Comparison of ENCODE assay signal across 24 mouse cellular contexts in genomic region chr14:101972764-101973163, GRCm38 (mm10).
DNase-seq lines count a peak whose midpoint lies in the region; ATAC-seq lines count a peak whose summit lies in the region.
"Had no signal": no experiment of that assay in that cellular context is flagged by ENCODE, and none has a peak within 500 bp of the region (broad histone marks: within the 10 kb centered on the region; RNA-seq: fewer than 3 reads in every experiment).

No protein-coding gene starts in this region.

- WGBS in kidney, embryonic 14.5 days = 52% methylated on average over 1 of the region's 1 CpGs
- 41% methylated on average over 1 of the region's 1 CpGs for WGBS in kidney, embryonic 16.5 days
- 85% methylated on average over 1 of the region's 1 CpGs for WGBS in midbrain, embryonic 11.5 days
- WGBS in midbrain, embryonic 16.5 days = 90% methylated on average over 1 of the region's 1 CpGs

- H3K9me3 ChIP-seq in kidney, embryonic 14.5 days (ENCODE audit: control insufficient read depth, low read length) = no peaks in the 10 kb centered on the region
- H3K9me3 ChIP-seq in kidney, embryonic 16.5 days (ENCODE audit: low read length) = no peaks in the 10 kb centered on the region
- no peaks in the 10 kb centered on the region for H3K9me3 ChIP-seq in midbrain, embryonic 11.5 days (ENCODE audit: control insufficient read depth, low read length)
- H3K9me3 ChIP-seq in midbrain, embryonic 16.5 days (replicated peaks; ENCODE audit: control insufficient read depth, low read length, poor library complexity, severe bottlenecking) = no peaks in the 10 kb centered on the region
- H3K9me3 ChIP-seq: embryonic facial prominence, embryonic 10.5 days; embryonic facial prominence, embryonic 12.5 days; forebrain, embryonic 13.5 days; forebrain, embryonic 15.5 days had no signal

- no peak for ATAC-seq in kidney, embryonic 14.5 days (ENCODE audit: low FRiP score, low TSS enrichment)
- peak; percentile 76; the same call in 1 of the 2 replicates for ATAC-seq in kidney, embryonic 16.5 days (ENCODE audit: low FRiP score, low TSS enrichment)
- no peak for ATAC-seq in midbrain, embryonic 11.5 days (ENCODE audit: low FRiP score)
- ATAC-seq in midbrain, embryonic 16.5 days = no peak
- ATAC-seq: activated CD4-positive, CD25-positive, alpha-beta regulatory T cell, adult 4 months; CD4-positive, CD25-positive, alpha-beta regulatory T cell, adult 4 months; forebrain, embryonic 13.5 days; forebrain, embryonic 15.5 days; Patski had no signal

- H3K27me3 ChIP-seq in kidney, embryonic 14.5 days (ENCODE audit: control insufficient read depth, insufficient read depth, low read length) = no peaks in the 10 kb centered on the region
- no peaks in the 10 kb centered on the region for H3K27me3 ChIP-seq in kidney, embryonic 16.5 days (ENCODE audit: insufficient read depth, low read length)
- no peaks in the 10 kb centered on the region for H3K27me3 ChIP-seq in midbrain, embryonic 11.5 days (ENCODE audit: control insufficient read depth, insufficient read depth, low read length)
- no peaks in the 10 kb centered on the region for H3K27me3 ChIP-seq in midbrain, embryonic 16.5 days (ENCODE audit: control insufficient read depth, insufficient read depth, low read depth, low read length)
- H3K27me3 ChIP-seq: CH12.LX; embryonic facial prominence, embryonic 12.5 days; forebrain, embryonic 13.5 days; forebrain, embryonic 15.5 days; Patski had no signal

- no peak for DNase-seq in kidney, adult 9 months
- DNase-seq in kidney, adult 11 months = no peak
- DNase-seq in midbrain, embryonic 11.5 days (ENCODE audit: low spot score, missing footprints) = peak; percentile 35
- DNase-seq: adrenal gland, adult 8-10 months; adrenal gland, postnatal 14 days; adrenal gland, postnatal 36 days; B cell, adult 2 months; cerebellum, adult 11-12 months; cerebellum, adult 2 months; cerebellum, adult 9-10 months; cerebellum, postnatal 10 days; cerebellum, postnatal 25 days had no signal

- H3K4me1 ChIP-seq in kidney, embryonic 14.5 days (ENCODE audit: control insufficient read depth, insufficient read depth, low read length) = no peaks in the 10 kb centered on the region
- H3K4me1 ChIP-seq in kidney, embryonic 16.5 days (ENCODE audit: insufficient read depth, low read length) = peaks cover 5% of the 10 kb centered on the region
- no peaks in the 10 kb centered on the region for H3K4me1 ChIP-seq in midbrain, embryonic 11.5 days (ENCODE audit: control insufficient read depth, insufficient read depth, low read length)
- H3K4me1 ChIP-seq in midbrain, embryonic 16.5 days (ENCODE audit: control insufficient read depth, insufficient read depth, low read length) = no peaks in the 10 kb centered on the region
- H3K4me1 ChIP-seq: embryonic facial prominence, embryonic 10.5 days; embryonic facial prominence, embryonic 12.5 days; forebrain, embryonic 13.5 days; forebrain, embryonic 15.5 days had no signal

- no peak overlapping the region for H3K4me3 ChIP-seq in kidney, embryonic 14.5 days (ENCODE audit: low read length)
- H3K4me3 ChIP-seq in kidney, embryonic 16.5 days (ENCODE audit: low read length) = no peak overlapping the region
- H3K4me3 ChIP-seq in midbrain, embryonic 11.5 days (ENCODE audit: low read depth, low read length) = no peak overlapping the region
- no peak overlapping the region for H3K4me3 ChIP-seq in midbrain, embryonic 16.5 days (ENCODE audit: low read depth, low read length)
- H3K4me3 ChIP-seq: embryonic facial prominence, embryonic 10.5 days; embryonic facial prominence, embryonic 12.5 days; forebrain, embryonic 13.5 days; forebrain, embryonic 15.5 days had no signal

- H3K4me2 ChIP-seq in kidney, embryonic 14.5 days (replicated peaks; ENCODE audit: low read depth, low read length) = no peak overlapping the region
- no peak overlapping the region for H3K4me2 ChIP-seq in kidney, embryonic 16.5 days (replicated peaks; ENCODE audit: low read depth, low read length)
- no peak overlapping the region for H3K4me2 ChIP-seq in midbrain, embryonic 11.5 days
- no peak overlapping the region for H3K4me2 ChIP-seq in midbrain, embryonic 16.5 days (ENCODE audit: low read length)
- H3K4me2 ChIP-seq: embryonic facial prominence, embryonic 12.5 days; forebrain, embryonic 13.5 days; forebrain, embryonic 15.5 days had no signal

- H3K9ac ChIP-seq in kidney, embryonic 14.5 days (ENCODE audit: low read depth, low read length) = no peak overlapping the region
- H3K9ac ChIP-seq in kidney, embryonic 16.5 days (replicated peaks; ENCODE audit: low read length) = no peak overlapping the region
- no peak overlapping the region for H3K9ac ChIP-seq in midbrain, embryonic 11.5 days (ENCODE audit: low read length)
- no peak overlapping the region for H3K9ac ChIP-seq in midbrain, embryonic 16.5 days (ENCODE audit: low read depth, low read length)
- H3K9ac ChIP-seq: embryonic facial prominence, embryonic 12.5 days; forebrain, embryonic 13.5 days; forebrain, embryonic 15.5 days had no signal

- no peaks in the 10 kb centered on the region for H3K36me3 ChIP-seq in kidney, embryonic 14.5 days (ENCODE audit: control insufficient read depth, insufficient read depth, low read length)
- no peaks in the 10 kb centered on the region for H3K36me3 ChIP-seq in kidney, embryonic 16.5 days (ENCODE audit: insufficient read depth, low read length)
- H3K36me3 ChIP-seq in midbrain, embryonic 11.5 days (ENCODE audit: control insufficient read depth, insufficient read depth, low read length) = no peaks in the 10 kb centered on the region
- H3K36me3 ChIP-seq in midbrain, embryonic 16.5 days (ENCODE audit: control insufficient read depth, insufficient read depth, low read length) = no peaks in the 10 kb centered on the region
- H3K36me3 ChIP-seq: embryonic facial prominence, embryonic 10.5 days; embryonic facial prominence, embryonic 12.5 days; forebrain, embryonic 15.5 days; G1E had no signal

- peak overlapping the region; percentile 24; the same call in 1 of the 2 replicates for H3K27ac ChIP-seq in kidney, embryonic 14.5 days (ENCODE audit: low read depth, low read length)
- peak overlapping the region; percentile 58; the same call in 1 of the 2 replicates for H3K27ac ChIP-seq in kidney, embryonic 16.5 days (ENCODE audit: low read length)
- no peak overlapping the region for H3K27ac ChIP-seq in midbrain, embryonic 11.5 days (ENCODE audit: low read depth, low read length)
- H3K27ac ChIP-seq in midbrain, embryonic 16.5 days (ENCODE audit: low read length) = no peak overlapping the region
- H3K27ac ChIP-seq: embryonic facial prominence, embryonic 10.5 days; embryonic facial prominence, embryonic 12.5 days; forebrain, embryonic 13.5 days; forebrain, embryonic 15.5 days had no signal

Comparison
In these comparisons a context has a peak if more than half of its experiments do, and no peak if none do; other contexts are left out.
1. H3K27ac ChIP-seq: peak in kidney, embryonic 14.5 days (single experiment) and kidney, embryonic 16.5 days (single experiment); none in midbrain, embryonic 11.5 days (single experiment) and midbrain, embryonic 16.5 days (single experiment).